Mouse (Mus musculus) myocyte (in vitro differentiated cells): ENCODE results near the gene Ttpal.

Experiments
- E2F4 ChIP-seq: IDR thresholded peaks from one replicate; pipeline ENCODE4 v1.6.1; 2011; ENCODE audit warnings: mild to moderate bottlenecking, control low read depth, moderate library complexity; ENCODE audit not compliant: insufficient read depth
- MAX ChIP-seq: IDR thresholded peaks from one replicate; pipeline ENCODE4 v1.6.1; 2011; ENCODE audit warnings: low read depth, mild to moderate bottlenecking, control low read depth
- MYOD1 ChIP-seq, 3 experiments: IDR thresholded peaks; one replicate each; pipeline ENCODE4 v1.6.1; 2011; ENCODE audit warnings: control low read depth in 2 of 3, low read depth in 2 of 3, mild to moderate bottlenecking in 2 of 3, moderate library complexity in 1 of 3; ENCODE audit not compliant: insufficient read length in 2 of 3, control insufficient read depth in 1 of 3
- MYOG ChIP-seq, 3 experiments: IDR thresholded peaks; one replicate each; pipeline ENCODE4 v1.6.1; 2011; ENCODE audit warnings: control low read depth in 2 of 3, low read depth in 2 of 3, mild to moderate bottlenecking in 2 of 3; ENCODE audit not compliant: insufficient read length in 2 of 3, control insufficient read depth in 1 of 3, insufficient read depth in 1 of 3
- POLR2A ChIP-seq: IDR thresholded peaks from one replicate; pipeline ENCODE4 v1.6.1; 2011; ENCODE audit warnings: low read depth, mild to moderate bottlenecking, control low read depth, moderate library complexity; ENCODE audit not compliant: insufficient read length
- POLR2AphosphoS2 ChIP-seq: IDR thresholded peaks from one replicate; pipeline ENCODE4 v1.6.1; 2011; ENCODE audit warnings: low read depth, control low read depth; ENCODE audit not compliant: insufficient read length
- REST ChIP-seq: IDR thresholded peaks from one replicate; pipeline ENCODE4 v1.6.1; 2011; ENCODE audit warnings: mild to moderate bottlenecking, control low read depth, moderate library complexity; ENCODE audit not compliant: insufficient read depth, insufficient read length
- SRF ChIP-seq: IDR thresholded peaks from one replicate; pipeline ENCODE4 v1.6.1; 2011; ENCODE audit warnings: low read depth; ENCODE audit not compliant: control insufficient read depth, insufficient read length
- TCF12 ChIP-seq: IDR thresholded peaks from one replicate; pipeline ENCODE4 v1.6.1; 2011; ENCODE audit warnings: mild to moderate bottlenecking, control low read depth; ENCODE audit not compliant: poor library complexity, insufficient read depth, severe bottlenecking
- TCF3 ChIP-seq: IDR thresholded peaks from one replicate; pipeline ENCODE4 v1.6.1; 2011; ENCODE audit warnings: low read depth, control low read depth; ENCODE audit not compliant: insufficient read length

DNA sequence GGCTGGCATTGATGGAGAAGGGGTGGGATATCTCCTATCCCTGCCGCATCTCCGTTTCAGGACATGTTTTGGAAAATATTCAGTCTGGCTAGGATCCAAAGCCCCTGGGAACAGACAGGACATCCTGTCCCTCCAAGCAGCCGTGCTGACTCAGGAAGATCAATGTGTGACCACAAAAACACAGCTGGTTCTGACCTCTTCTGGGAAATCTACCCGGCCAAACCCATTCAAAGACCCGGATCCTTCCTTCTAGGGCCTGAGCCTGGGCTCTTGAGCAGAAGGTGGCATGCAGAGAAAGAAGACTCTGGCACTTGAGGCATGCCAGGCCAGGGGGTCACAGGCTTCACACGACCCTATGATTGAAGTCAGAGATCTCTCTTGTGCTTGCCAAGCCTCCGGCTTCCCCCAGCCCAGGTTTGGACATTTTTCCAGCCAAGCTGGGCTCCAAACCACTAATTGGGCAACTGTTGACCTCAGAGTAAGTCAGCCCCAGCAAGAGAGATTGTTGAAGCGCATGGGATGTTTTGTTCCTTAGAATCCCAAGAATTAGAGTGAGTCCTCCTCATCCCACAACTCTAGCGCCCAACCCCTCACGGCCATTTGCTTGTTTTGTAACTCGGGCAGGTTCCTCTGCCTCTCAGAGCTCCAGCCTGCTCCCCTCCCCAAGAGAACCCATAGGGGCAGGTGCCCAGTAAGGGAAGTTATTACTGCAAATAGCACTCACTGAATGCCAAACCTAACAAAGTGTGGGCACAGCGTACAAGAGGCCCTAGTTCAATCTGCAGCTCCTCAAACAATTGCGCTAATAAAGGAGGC is 5.8 kb upstream of the Ttpal start:
- TF ChIP-seq MAX, result no peak
- TF ChIP-seq POLR2A, result no peak
- peak; percentile 29 for TF ChIP-seq SRF
- peak in 1 of 3 experiments; percentile 60 for TF ChIP-seq MYOD1 (IDR thresholded peaks at IDR 0.05; ENCODE audit: control insufficient read depth in 1 of 3, insufficient read length in 2 of 3, low read depth in 2 of 3)
- TF ChIP-seq REST, result no peak
- peak; percentile 61 for TF ChIP-seq TCF12
- no peak for TF ChIP-seq POLR2AphosphoS2
- TF ChIP-seq E2F4, result no peak
- peak in 2 of 3 experiments; percentile 15 to 70 for TF ChIP-seq MYOG (IDR thresholded peaks at IDR 0.05; ENCODE audit: control insufficient read depth in 1 of 3, insufficient read depth in 1 of 3, insufficient read length in 2 of 3, low read depth in 2 of 3)
- peak; percentile 44 for TF ChIP-seq TCF3
